In the genomic region with DNA sequence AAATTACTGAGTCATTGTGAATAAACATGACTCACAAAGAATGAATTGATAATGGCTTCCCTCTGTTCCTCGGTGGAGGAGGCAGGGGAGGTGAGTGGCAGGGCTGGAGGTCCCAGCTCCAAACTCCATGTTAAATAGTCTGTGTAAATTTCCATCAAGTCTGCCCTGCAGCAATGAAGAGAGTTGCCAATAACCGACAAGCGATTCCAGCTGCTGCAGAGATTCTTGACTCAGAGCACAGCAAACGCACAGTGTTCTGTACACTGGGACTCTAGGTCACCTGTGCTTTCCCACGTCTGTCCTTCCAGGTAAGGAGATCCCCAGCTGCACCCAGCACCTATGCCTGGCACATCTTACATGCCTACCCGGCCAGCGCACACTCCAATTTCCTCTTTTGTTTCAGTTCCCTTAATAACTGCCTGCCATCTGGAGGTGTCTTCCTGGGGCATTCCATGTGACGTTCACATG, we compare ENCODE assay signal across 10 mouse cellular contexts. TPM values are rescaled to one million over a fixed set of nuclear protein-coding genes. Genes with fewer than 3 reads are reported as not detected.
A peak's percentile ranks its signal among the peaks of the same experiment; 100 is the strongest.
DNase-seq lines count a peak whose midpoint lies in the region; ATAC-seq and TF ChIP-seq lines count a peak whose summit lies in the region.
"Had no signal": no experiment of that assay in that cellular context is flagged by ENCODE, and none has a peak within 500 bp of the region (broad histone marks: within the 10 kb centered on the region; RNA-seq: fewer than 3 reads in every experiment).

No protein-coding gene starts in this region.

- TF ChIP-seq CTCF in kidney, adult 2 months (conservative IDR thresholded peaks at IDR 0.05; ENCODE audit: insufficient read depth, insufficient read length, low read depth, low read length), result no peak

- H3K9me3 ChIP-seq in limb, embryonic 14.5 days (ENCODE audit: control insufficient read depth, low read length), result no peaks in the 10 kb centered on the region

- no peaks in the 10 kb centered on the region for H3K27me3 ChIP-seq in kidney, adult 2 months (replicated peaks; ENCODE audit: control insufficient read depth, insufficient read depth, low read length)
- no peaks in the 10 kb centered on the region for H3K27me3 ChIP-seq in limb, embryonic 14.5 days (ENCODE audit: control insufficient read depth, insufficient read depth, low read length)
- H3K27me3 ChIP-seq: Patski had no signal

- no peak overlapping the region for H3K27ac ChIP-seq in kidney, adult 2 months (ENCODE audit: insufficient read depth, low read depth, low read length)
- H3K27ac ChIP-seq in limb, embryonic 14.5 days (replicated peaks; ENCODE audit: low read depth, low read length), result peak overlapping the region; percentile 63

- no peak overlapping the region for H3K4me2 ChIP-seq in limb, embryonic 14.5 days (replicated peaks; ENCODE audit: low read depth, low read length, severe bottlenecking)

- no peaks in the 10 kb centered on the region for H3K36me3 ChIP-seq in kidney, adult 2 months (ENCODE audit: control insufficient read depth, insufficient read depth, low read length)
- H3K36me3 ChIP-seq in limb, embryonic 14.5 days (ENCODE audit: control insufficient read depth, insufficient read depth, low read length), result peaks cover 17% of the 10 kb centered on the region

- no peaks in the 10 kb centered on the region for H3K4me1 ChIP-seq in kidney, adult 2 months (ENCODE audit: control insufficient read depth, insufficient read depth, low read length)
- peaks cover 5% of the 10 kb centered on the region for H3K4me1 ChIP-seq in limb, embryonic 14.5 days (ENCODE audit: control insufficient read depth, insufficient read depth, low read length)

- H3K4me3 ChIP-seq in kidney, adult 2 months (ENCODE audit: insufficient read depth, low read depth, low read length), result no peak overlapping the region
- no peak overlapping the region for H3K4me3 ChIP-seq in limb, embryonic 14.5 days (replicated peaks; ENCODE audit: low read length)

- TF ChIP-seq POLR2A in kidney, adult 2 months (IDR thresholded peaks at IDR 0.05; ENCODE audit: low read depth, low read length), result no peak
- TF ChIP-seq POLR2A in limb, embryonic 14.5 days (IDR thresholded peaks at IDR 0.05; ENCODE audit: borderline replicate concordance, extremely low read depth, insufficient read depth, insufficient read length), result no peak

- DNase-seq in kidney, adult 2 months, result peak; percentile 23
- no peak for DNase-seq in kidney, adult 8-10 months
- DNase-seq in A20 (ENCODE audit: low read depth, low spot score) (peak; percentile 23), MN1 (ENCODE audit: low spot score) (no peak)
- peak; percentile 64 for DNase-seq in limb, embryonic 14.5 days (ENCODE audit: low spot score)
- DNase-seq in embryo, embryonic 9.5 days (ENCODE audit: extremely low spot score), result no peak
- no peak for DNase-seq in gastrocnemius, adult 18-20 months (ENCODE audit: low spot score)
- DNase-seq: cerebellum, postnatal 36 days had no signal

- no peak overlapping the region for H3K9ac ChIP-seq in limb, embryonic 14.5 days (ENCODE audit: low read depth, low read length, severe bottlenecking)

- ATAC-seq in common myeloid progenitor, adult 5-6 weeks (replicated peaks; ENCODE audit: low read depth, poor library complexity, severe bottlenecking), result peak; percentile 88
- ATAC-seq in limb, embryonic 14.5 days (ENCODE audit: low FRiP score, low read depth), result peak; percentile 58
- ATAC-seq: Patski had no signal

- WGBS in kidney, adult 2 months, result 56% methylated on average over 8 of the region's 8 CpGs
- 39% methylated on average over 8 of the region's 8 CpGs for WGBS in limb, embryonic 14.5 days

RNA-seq across cellular contexts. Expression of a gene that starts 44.3 kb away (rescaled TPM):
- 9.7 and 12.4 TPM in 2 replicates for polyA plus RNA-seq in kidney, adult 2 months (2012; rRNA removed)
- total RNA-seq in common myeloid progenitor, adult 5-6 weeks (2017), result 3.9 and 4.6 TPM in 2 replicates
- 20.9 and 21.5 TPM in 2 replicates for polyA plus RNA-seq in limb, embryonic 14.5 days (2012; rRNA removed)
- polyA plus RNA-seq in limb, embryonic 14.5 days (2014; fragmentation: Nextera tagmentation; extraction: Ambion mirVana), result 16.4 and 18.9 TPM in 2 replicates
- 1 to 10 TPM; 2.2 to 3.4 TPM for total RNA-seq in gastrocnemius, adult 18-20 months (2021)

Comparison
In these comparisons a context has a peak if more than half of its experiments do, and no peak if none do; other contexts are left out.
1. DNase-seq: peak in kidney, adult 2 months (single experiment), A20 (single experiment) and limb, embryonic 14.5 days (single experiment); none in kidney, adult 8-10 months (0 of 2), embryo, embryonic 9.5 days (single experiment), gastrocnemius, adult 18-20 months (single experiment) and MN1 (single experiment).